Mouse (Mus musculus): Measurements from ENCODE around the gene Fbxl17. TPM values are rescaled to one million over a fixed set of nuclear protein-coding genes. Genes with fewer than 3 reads are reported as not detected.

Gene Fbxl17
- polyA plus RNA-seq, 1 experiment from 2014 or later = 7.5 TPM

DNA sequence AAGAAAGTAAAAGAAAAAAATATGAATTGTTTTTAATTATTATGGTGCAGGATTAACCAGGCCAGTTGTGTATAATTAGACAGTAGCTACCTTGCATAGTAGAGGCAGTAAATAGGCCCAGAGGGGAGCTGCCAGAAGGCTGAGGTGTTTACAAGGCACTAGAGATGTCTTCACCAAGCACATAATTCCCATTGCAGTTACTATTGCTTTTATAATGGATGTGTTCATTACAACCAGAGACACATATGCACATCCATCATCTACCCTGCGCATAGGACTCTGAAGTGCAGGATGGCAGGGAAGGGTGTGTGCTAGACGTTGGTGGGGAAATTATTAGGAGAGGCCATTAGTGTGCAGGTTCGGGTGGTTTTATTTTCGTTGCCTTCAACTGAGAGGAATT, 491.0 kb downstream of the Fbxl17 start:
- Histone ChIP-seq H3K27ac (no peak overlapping the region), H3K27me3 (no peaks in the 10 kb centered on the region), H3K4me1 (replicated peaks) (peaks cover 27% of the 10 kb centered on the region), H3K4me3 (replicated peaks) (no peak overlapping the region), H3K9ac (replicated peaks) (no peak overlapping the region), H3K4me2 (no peak overlapping the region), H3K36me3 (no peaks in the 10 kb centered on the region), H3K9me3 (no peaks in the 10 kb centered on the region)
- ATAC-seq (ENCODE audit: insufficient number of reproducible peaks, insufficient read depth, low FRiP score, low TSS enrichment, low read depth) = no peak
- 21% methylated on average over 4 of the region's 4 CpGs for WGBS

DNA sequence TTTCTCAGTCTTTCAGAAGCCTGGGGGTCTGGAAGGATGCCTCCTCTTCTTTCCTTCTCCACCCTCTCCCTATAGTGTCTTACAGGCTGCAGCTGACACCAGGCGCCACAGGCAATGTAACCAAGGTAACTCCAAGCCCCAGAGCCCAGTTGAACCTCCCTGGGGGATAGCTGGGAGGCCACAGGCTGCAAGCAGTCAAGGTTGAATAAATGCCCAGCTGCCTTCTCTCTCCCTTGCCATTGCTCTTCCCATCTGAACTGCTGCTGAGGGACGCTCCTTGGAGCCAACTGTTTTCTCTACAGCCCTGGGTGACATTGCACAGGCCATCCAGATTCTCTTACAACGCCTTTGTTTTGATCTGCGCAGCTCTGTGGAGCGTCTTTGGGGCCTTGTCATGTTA, 491.5 kb downstream of the Fbxl17 start:
- 25% methylated on average over 5 of the region's 5 CpGs for WGBS
- H3K4me2 ChIP-seq = peak overlapping the region; percentile 24; the same call in 1 of the 2 replicates

DNA sequence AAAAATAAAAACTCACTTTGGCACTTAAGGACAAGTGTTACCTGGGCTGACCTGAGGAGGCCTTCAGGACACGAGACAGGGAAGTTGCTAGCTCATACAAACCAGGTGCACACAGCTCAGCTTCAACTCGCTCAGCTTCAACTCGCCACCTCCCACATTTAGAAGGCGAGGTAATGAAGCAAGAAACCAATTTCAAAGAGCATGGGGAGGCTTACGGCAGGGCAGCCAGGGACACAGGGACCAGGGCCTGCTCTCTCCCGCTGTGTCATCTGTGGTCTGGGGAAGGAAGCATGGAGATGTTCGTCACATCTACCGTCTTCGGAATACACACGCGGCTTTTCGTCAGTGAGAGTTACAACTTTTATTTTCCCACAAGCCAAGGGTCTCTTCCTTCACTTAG, 491.9 kb downstream of the Fbxl17 start:
- ATAC-seq (ENCODE audit: insufficient number of reproducible peaks, insufficient read depth, low FRiP score, low TSS enrichment, low read depth) = peak; percentile 1; the same call in 1 of the 2 replicates
- Histone ChIP-seq H3K27ac (no peak overlapping the region; the same call in 1 of the 2 replicates), H3K36me3 (no peaks in the 10 kb centered on the region), H3K4me1 (replicated peaks) (peaks cover 30% of the 10 kb centered on the region), H3K4me2 (no peak overlapping the region), H3K27me3 (no peaks in the 10 kb centered on the region), H3K9me3 (no peaks in the 10 kb centered on the region), H3K9ac (replicated peaks) (no peak overlapping the region), H3K4me3 (replicated peaks) (no peak overlapping the region)
- 59% methylated on average over 12 of the region's 12 CpGs for WGBS

More for the DNA sequence above, 491.5 kb downstream of the Fbxl17 start:
- H3K4me3 ChIP-seq (replicated peaks) = no peak overlapping the region
- no peak overlapping the region for H3K9ac ChIP-seq (replicated peaks)
- H3K9me3 ChIP-seq = no peaks in the 10 kb centered on the region
- no peaks in the 10 kb centered on the region for H3K36me3 ChIP-seq
- H3K27me3 ChIP-seq = no peaks in the 10 kb centered on the region
- H3K4me1 ChIP-seq (replicated peaks) = peaks cover 30% of the 10 kb centered on the region
- ATAC-seq (ENCODE audit: insufficient number of reproducible peaks, insufficient read depth, low FRiP score, low TSS enrichment, low read depth) = 0 out of 2 replicates have a peak, but pooled peaks have one; percentile 49
- H3K27ac ChIP-seq = no peak overlapping the region; the same call in 1 of the 2 replicates

Small RNAs within 50 kb of the gene (microRNA-seq; reads per million reads assigned to microRNA genes)
- gene Gm24813 = not detected

Measured in limb, embryonic 12.5 days (tissue).